Mouse (Mus musculus): ENCODE results near the gene Slc6a15. TPM values are rescaled to one million over a fixed set of nuclear protein-coding genes. Genes with fewer than 3 reads are reported as not detected.

The Slc6a15 gene
- polyA plus RNA-seq, 1 experiment from 2014 or later: not detected

Other genes starting within 250 kb of the Slc6a15 start
- not detected in 3 replicates for gene Lrriq1, start 131.5 kb upstream of the Slc6a15 start, polyA plus RNA-seq (2018)